Mouse (Mus musculus): ENCODE data around the gene Fam161a.

DNA sequence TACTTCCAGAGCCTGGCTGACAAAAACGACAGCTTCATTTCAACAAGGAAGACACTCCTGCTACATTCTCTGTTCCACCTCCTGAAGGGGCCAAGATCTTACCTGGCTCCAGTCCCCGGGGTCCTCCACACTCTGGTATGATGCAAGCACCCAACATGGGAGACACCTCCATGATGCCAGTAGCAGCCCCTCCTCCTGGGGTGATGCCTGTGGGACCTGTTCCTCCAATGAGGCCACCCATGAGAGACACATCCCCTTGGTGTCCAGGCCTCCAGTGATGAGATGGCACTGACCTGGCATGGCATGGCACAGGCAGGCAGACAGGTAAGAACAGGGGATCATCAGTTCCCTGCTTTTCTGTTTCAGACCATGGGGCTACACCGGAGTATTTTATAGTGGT is 29.1 kb upstream of the Fam161a start:
- TF ChIP-seq CTCF (IDR thresholded peaks at IDR 0.05; ENCODE audit: low read depth, low read length) (no peak), EP300 (IDR thresholded peaks at IDR 0.05; ENCODE audit: insufficient read depth, low read depth, low read length) (no peak), POLR2A (IDR thresholded peaks at IDR 0.05; ENCODE audit: insufficient read depth, low read length) (no peak)
